Mouse (Mus musculus): Measurements from ENCODE around the gene S100a6. TPM values are rescaled to one million over a fixed set of nuclear protein-coding genes. Genes with fewer than 3 reads are reported as not detected.

The S100a6 gene
- polyA plus RNA-seq, 1 experiment from 2014 or later = 422 TPM

GRCm38 (mm10) chr3:90614611-90615251 is 2.0 kb downstream of the S100a6 start:
- Histone ChIP-seq H3K9me3 (ENCODE audit: control insufficient read depth, low read length) (no peaks in the 10 kb centered on the region), H3K4me3 (ENCODE audit: low read length) (peak overlapping the region; percentile 51), H3K4me2 (ENCODE audit: low read depth, low read length) (peak overlapping the region; percentile 86), H3K9ac (ENCODE audit: low read depth, low read length) (peak overlapping the region; percentile 0), H3K27ac (ENCODE audit: low read length) (peak overlapping the region; percentile 82), H3K36me3 (ENCODE audit: control insufficient read depth, insufficient read depth, low read length) (no peaks in the 10 kb centered on the region), H3K4me1 (ENCODE audit: control insufficient read depth, insufficient read depth, low read length) (peaks cover 19% of the 10 kb centered on the region), H3K27me3 (replicated peaks; ENCODE audit: control insufficient read depth, insufficient read depth, low read length) (no peaks in the 10 kb centered on the region)
- 48% methylated on average over 11 of the region's 11 CpGs for WGBS
- ATAC-seq = peak; percentile 84

- Histone ChIP-seq H3K27me3 (replicated peaks; ENCODE audit: control insufficient read depth, insufficient read depth, low read length) (no peaks in the 10 kb centered on the region), H3K9ac (ENCODE audit: low read depth, low read length) (peak overlapping the region; percentile 0; the same call in 1 of the 2 replicates), H3K4me3 (ENCODE audit: low read length) (peak overlapping the region; percentile 31), H3K4me1 (ENCODE audit: control insufficient read depth, insufficient read depth, low read length) (peaks cover 17% of the 10 kb centered on the region), H3K9me3 (ENCODE audit: control insufficient read depth, low read length) (no peaks in the 10 kb centered on the region), H3K27ac (ENCODE audit: low read length) (peak overlapping the region; percentile 82), H3K4me2 (ENCODE audit: low read depth, low read length) (peak overlapping the region; percentile 86; the same call in 1 of the 2 replicates), H3K36me3 (ENCODE audit: control insufficient read depth, insufficient read depth, low read length) (no peaks in the 10 kb centered on the region)
- peak; percentile 70 for ATAC-seq
- 5% methylated on average over 7 of the region's 7 CpGs for WGBS
These were observed 2.7 kb downstream of the S100a6 start for GRCm38 (mm10) chr3:90615415-90615814.

- no peak for ATAC-seq
- Histone ChIP-seq H3K9me3 (ENCODE audit: control insufficient read depth, low read length) (no peaks in the 10 kb centered on the region), H3K4me1 (ENCODE audit: control insufficient read depth, insufficient read depth, low read length) (peaks cover 17% of the 10 kb centered on the region), H3K36me3 (ENCODE audit: control insufficient read depth, insufficient read depth, low read length) (no peaks in the 10 kb centered on the region), H3K27ac (ENCODE audit: low read length) (no peak overlapping the region), H3K4me2 (ENCODE audit: low read depth, low read length) (no peak overlapping the region), H3K9ac (ENCODE audit: low read depth, low read length) (no peak overlapping the region), H3K4me3 (ENCODE audit: low read length) (peak overlapping the region; percentile 31; the same call in 1 of the 2 replicates), H3K27me3 (replicated peaks; ENCODE audit: control insufficient read depth, insufficient read depth, low read length) (no peaks in the 10 kb centered on the region)
- 84% methylated on average over 1 of the region's 1 CpGs for WGBS
These were observed 3.2 kb downstream of the S100a6 start for GRCm38 (mm10) chr3:90615911-90616310.

- Histone ChIP-seq H3K4me2 (ENCODE audit: low read depth, low read length) (no peak overlapping the region), H3K4me3 (ENCODE audit: low read length) (no peak overlapping the region), H3K9me3 (ENCODE audit: control insufficient read depth, low read length) (no peaks in the 10 kb centered on the region), H3K36me3 (ENCODE audit: control insufficient read depth, insufficient read depth, low read length) (no peaks in the 10 kb centered on the region), H3K27ac (ENCODE audit: low read length) (no peak overlapping the region), H3K27me3 (replicated peaks; ENCODE audit: control insufficient read depth, insufficient read depth, low read length) (no peaks in the 10 kb centered on the region), H3K4me1 (ENCODE audit: control insufficient read depth, insufficient read depth, low read length) (peaks cover 24% of the 10 kb centered on the region), H3K9ac (ENCODE audit: low read depth, low read length) (no peak overlapping the region)
- WGBS = 6% methylated on average over 1 of the region's 1 CpGs
- no peak for ATAC-seq
These were observed 4.9 kb downstream of the S100a6 start for GRCm38 (mm10) chr3:90617586-90617985.

- Histone ChIP-seq H3K9ac (ENCODE audit: low read depth, low read length) (no peak overlapping the region), H3K4me2 (ENCODE audit: low read depth, low read length) (no peak overlapping the region), H3K36me3 (ENCODE audit: control insufficient read depth, insufficient read depth, low read length) (no peaks in the 10 kb centered on the region), H3K27ac (ENCODE audit: low read length) (no peak overlapping the region), H3K27me3 (replicated peaks; ENCODE audit: control insufficient read depth, insufficient read depth, low read length) (no peaks in the 10 kb centered on the region), H3K9me3 (ENCODE audit: control insufficient read depth, low read length) (no peaks in the 10 kb centered on the region), H3K4me1 (ENCODE audit: control insufficient read depth, insufficient read depth, low read length) (peaks cover 27% of the 10 kb centered on the region), H3K4me3 (ENCODE audit: low read length) (no peak overlapping the region)
- no peak for ATAC-seq
- 52% methylated on average over 7 of the region's 7 CpGs for WGBS
These were observed 8.9 kb downstream of the S100a6 start for GRCm38 (mm10) chr3:90621552-90621951.

GRCm38 (mm10) chr3:90623435-90624071 is 10.9 kb downstream of the S100a6 start:
- Histone ChIP-seq H3K27ac (ENCODE audit: low read length) (peak overlapping the region; percentile 47; the same call in 1 of the 2 replicates), H3K4me1 (ENCODE audit: control insufficient read depth, insufficient read depth, low read length) (peaks cover 27% of the 10 kb centered on the region), H3K9me3 (ENCODE audit: control insufficient read depth, low read length) (no peaks in the 10 kb centered on the region), H3K4me2 (ENCODE audit: low read depth, low read length) (no peak overlapping the region), H3K9ac (ENCODE audit: low read depth, low read length) (no peak overlapping the region), H3K27me3 (replicated peaks; ENCODE audit: control insufficient read depth, insufficient read depth, low read length) (no peaks in the 10 kb centered on the region), H3K36me3 (ENCODE audit: control insufficient read depth, insufficient read depth, low read length) (no peaks in the 10 kb centered on the region), H3K4me3 (ENCODE audit: low read length) (no peak overlapping the region)
- ATAC-seq = no peak
- WGBS = 21% methylated on average over 2 of the region's 2 CpGs

- H3K36me3 ChIP-seq (ENCODE audit: control insufficient read depth, insufficient read depth, low read length) = no peaks in the 10 kb centered on the region
- H3K27ac ChIP-seq (ENCODE audit: low read length) = peak overlapping the region; percentile 97
- no peak for ATAC-seq
- no peak overlapping the region for H3K9ac ChIP-seq (ENCODE audit: low read depth, low read length)
- no peaks in the 10 kb centered on the region for H3K27me3 ChIP-seq (replicated peaks; ENCODE audit: control insufficient read depth, insufficient read depth, low read length)
- H3K4me3 ChIP-seq (ENCODE audit: low read length) = no peak overlapping the region
- H3K4me1 ChIP-seq (ENCODE audit: control insufficient read depth, insufficient read depth, low read length) = peaks cover 27% of the 10 kb centered on the region
- no peaks in the 10 kb centered on the region for H3K9me3 ChIP-seq (ENCODE audit: control insufficient read depth, low read length)
- no peak overlapping the region for H3K4me2 ChIP-seq (ENCODE audit: low read depth, low read length)
- 77% methylated on average over 5 of the region's 5 CpGs for WGBS
These were observed 12.8 kb downstream of the S100a6 start for GRCm38 (mm10) chr3:90625496-90625895.

GRCm38 (mm10) chr3:90626266-90627021 is 13.8 kb downstream of the S100a6 start:
- no peaks in the 10 kb centered on the region for H3K27me3 ChIP-seq (replicated peaks; ENCODE audit: control insufficient read depth, insufficient read depth, low read length)
- no peaks in the 10 kb centered on the region for H3K36me3 ChIP-seq (ENCODE audit: control insufficient read depth, insufficient read depth, low read length)
- H3K4me3 ChIP-seq (ENCODE audit: low read length) = peak overlapping the region; percentile 18
- peak overlapping the region; percentile 97 for H3K27ac ChIP-seq (ENCODE audit: low read length)
- peaks cover 23% of the 10 kb centered on the region for H3K4me1 ChIP-seq (ENCODE audit: control insufficient read depth, insufficient read depth, low read length)
- peak; percentile 90 for ATAC-seq
- 36% methylated on average over 9 of the region's 9 CpGs for WGBS
- no peaks in the 10 kb centered on the region for H3K9me3 ChIP-seq (ENCODE audit: control insufficient read depth, low read length)
- peak overlapping the region; percentile 29; the same call in 1 of the 2 replicates for H3K9ac ChIP-seq (ENCODE audit: low read depth, low read length)
- peak overlapping the region; percentile 37 for H3K4me2 ChIP-seq (ENCODE audit: low read depth, low read length)

GRCm38 (mm10) chr3:90627366-90627765 is 14.7 kb downstream of the S100a6 start:
- no peaks in the 10 kb centered on the region for H3K36me3 ChIP-seq (ENCODE audit: control insufficient read depth, insufficient read depth, low read length)
- peak overlapping the region; percentile 90 for H3K27ac ChIP-seq (ENCODE audit: low read length)
- 88% methylated on average over 5 of the region's 5 CpGs for WGBS
- H3K9ac ChIP-seq (ENCODE audit: low read depth, low read length) = peak overlapping the region; percentile 26; the same call in 1 of the 2 replicates
- peak overlapping the region; percentile 29 for H3K4me2 ChIP-seq (ENCODE audit: low read depth, low read length)
- no peaks in the 10 kb centered on the region for H3K9me3 ChIP-seq (ENCODE audit: control insufficient read depth, low read length)
- peaks cover 20% of the 10 kb centered on the region for H3K4me1 ChIP-seq (ENCODE audit: control insufficient read depth, insufficient read depth, low read length)
- H3K4me3 ChIP-seq (ENCODE audit: low read length) = peak overlapping the region; percentile 18
- H3K27me3 ChIP-seq (replicated peaks; ENCODE audit: control insufficient read depth, insufficient read depth, low read length) = no peaks in the 10 kb centered on the region
- no peak for ATAC-seq

Data from intestine, embryonic 16.5 days (tissue).